Mouse (Mus musculus): Measurements from ENCODE around the gene Ube2c.

DNA sequence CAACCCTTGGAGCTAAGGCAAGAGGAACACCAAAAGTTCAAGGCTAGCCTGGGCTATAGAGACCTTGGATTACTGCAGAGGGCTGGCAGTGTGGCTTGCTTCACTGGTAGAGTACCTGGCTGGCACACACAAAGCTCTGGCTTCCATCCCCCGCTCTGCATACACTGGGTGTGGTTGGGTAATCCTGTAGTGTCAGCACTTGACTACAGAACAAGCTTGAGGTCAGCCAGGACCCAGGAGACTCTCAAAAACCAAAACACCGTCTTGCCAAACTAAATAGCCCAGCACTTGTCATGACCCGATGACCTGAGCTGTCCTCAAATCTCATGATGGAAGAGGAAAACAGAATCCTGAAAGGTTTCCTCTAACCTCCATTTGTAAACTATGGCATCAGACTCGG, 20.8 kb downstream of the Ube2c start:
- TF ChIP-seq CTCF (IDR thresholded peaks at IDR 0.05; ENCODE audit: extremely low read depth, insufficient read length, insufficient replicate concordance, low read depth, low read length) (no peak), POLR2A (IDR thresholded peaks at IDR 0.05; ENCODE audit: low read depth, low read length) (no peak)

All from small intestine, adult 2 months (tissue).